Comparison of ENCODE assay signal across 9 mouse cellular contexts in the genomic region with DNA sequence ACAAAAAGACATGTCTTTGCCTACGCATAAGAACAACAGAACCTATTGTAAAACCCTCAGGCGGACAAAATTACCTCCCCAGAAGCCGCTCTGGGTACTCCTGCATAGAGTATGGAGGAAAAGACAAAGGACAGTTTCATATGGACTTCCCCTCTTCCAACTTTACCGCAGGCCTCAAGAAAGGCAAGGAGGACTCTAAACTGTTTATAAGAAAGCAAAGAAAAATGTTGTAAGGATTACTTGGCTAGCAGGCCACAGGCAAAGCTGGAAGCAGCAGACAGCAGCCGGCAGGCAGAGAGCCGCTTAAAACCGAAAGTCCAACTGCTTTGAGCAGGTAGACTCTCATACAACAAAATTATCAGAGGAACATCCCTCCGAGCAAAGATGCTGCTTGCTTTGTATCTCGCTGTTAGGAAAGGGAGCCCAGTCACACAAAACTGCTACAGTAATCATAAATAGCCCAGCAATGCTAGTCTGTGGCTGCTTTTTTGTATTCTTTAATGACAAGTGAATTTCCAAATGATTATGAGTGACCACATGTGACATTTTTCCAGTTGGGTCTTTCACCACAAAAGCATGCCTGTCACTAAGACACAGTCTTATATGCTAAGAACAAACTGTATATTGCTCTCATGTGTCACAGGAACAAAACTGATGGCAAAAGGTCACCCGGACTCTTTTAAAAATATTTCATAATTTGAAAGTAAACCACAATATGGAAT. TPM values are rescaled to one million over a fixed set of nuclear protein-coding genes. Genes with fewer than 3 reads are reported as not detected.
DNase-seq lines count a peak whose midpoint lies in the region; ATAC-seq and TF ChIP-seq lines count a peak whose summit lies in the region.
"Had no signal": no experiment of that assay in that cellular context is flagged by ENCODE, and none has a peak within 500 bp of the region (broad histone marks: within the 10 kb centered on the region; RNA-seq: fewer than 3 reads in every experiment).

No protein-coding gene starts in this region.

- TF ChIP-seq CTCF in intestine, postnatal 0 days (IDR thresholded peaks at IDR 0.05; ENCODE audit: low read depth), result no peak
- TF ChIP-seq CTCF in small intestine, adult 2 months (IDR thresholded peaks at IDR 0.05; ENCODE audit: extremely low read depth, insufficient read length, insufficient replicate concordance, low read depth, low read length), result no peak

- WGBS in midbrain, embryonic 11.5 days, result 32% methylated on average over 10 of the region's 10 CpGs
- WGBS in midbrain, embryonic 16.5 days, result 54% methylated on average over 10 of the region's 10 CpGs
- 28% methylated on average over 10 of the region's 10 CpGs for WGBS in embryonic facial prominence, embryonic 10.5 days
- 67% methylated on average over 10 of the region's 10 CpGs for WGBS in intestine, postnatal 0 days
- 47% methylated on average over 10 of the region's 10 CpGs for WGBS in small intestine, adult 2 months

- peak overlapping the region; percentile 25; the same call in 1 of the 2 replicates for H3K9ac ChIP-seq in midbrain, embryonic 11.5 days (ENCODE audit: low read length)
- H3K9ac ChIP-seq in midbrain, embryonic 16.5 days (ENCODE audit: low read depth, low read length), result no peak overlapping the region
- peak overlapping the region; percentile 13; the same call in 1 of the 2 replicates for H3K9ac ChIP-seq in intestine, postnatal 0 days (ENCODE audit: low read depth, low read length)

- ATAC-seq in midbrain, embryonic 11.5 days (ENCODE audit: low FRiP score), result no peak
- no peak for ATAC-seq in midbrain, embryonic 16.5 days
- no peak for ATAC-seq in intestine, postnatal 0 days

- no peaks in the 10 kb centered on the region for H3K9me3 ChIP-seq in midbrain, embryonic 11.5 days (ENCODE audit: control insufficient read depth, low read length)
- no peaks in the 10 kb centered on the region for H3K9me3 ChIP-seq in midbrain, embryonic 16.5 days (replicated peaks; ENCODE audit: control insufficient read depth, low read length, poor library complexity, severe bottlenecking)
- H3K9me3 ChIP-seq in embryonic facial prominence, embryonic 10.5 days, result no peaks in the 10 kb centered on the region
- no peaks in the 10 kb centered on the region for H3K9me3 ChIP-seq in intestine, postnatal 0 days (ENCODE audit: control insufficient read depth)

- H3K36me3 ChIP-seq in midbrain, embryonic 11.5 days (ENCODE audit: control insufficient read depth, insufficient read depth, low read length), result no peaks in the 10 kb centered on the region
- H3K36me3 ChIP-seq in midbrain, embryonic 16.5 days (ENCODE audit: control insufficient read depth, insufficient read depth, low read length), result no peaks in the 10 kb centered on the region
- no peaks in the 10 kb centered on the region for H3K36me3 ChIP-seq in embryonic facial prominence, embryonic 10.5 days (replicated peaks)
- no peaks in the 10 kb centered on the region; the same call in 1 of the 2 replicates for H3K36me3 ChIP-seq in intestine, postnatal 0 days (ENCODE audit: control insufficient read depth, insufficient read depth)
- H3K36me3 ChIP-seq in small intestine, adult 2 months (ENCODE audit: control insufficient read depth, insufficient read depth, low read length), result no peaks in the 10 kb centered on the region

- DNase-seq in midbrain, embryonic 11.5 days (ENCODE audit: low spot score, missing footprints), result peak; percentile 92
- peak; percentile 28 for DNase-seq in embryonic facial prominence, embryonic 10.5 days (ENCODE audit: low spot score)
- no peak for DNase-seq in testis, postnatal 10 days (ENCODE audit: low spot score)
- no peak for DNase-seq in adrenal gland, postnatal 14 days
- no peak for DNase-seq in kidney, postnatal 25 days
- DNase-seq: gastrocnemius, postnatal 14 days had no signal

- H3K27me3 ChIP-seq in midbrain, embryonic 11.5 days (ENCODE audit: control insufficient read depth, insufficient read depth, low read length), result peaks cover 14% of the 10 kb centered on the region
- peaks cover 10% of the 10 kb centered on the region; the same call in 1 of the 2 replicates for H3K27me3 ChIP-seq in midbrain, embryonic 16.5 days (ENCODE audit: control insufficient read depth, insufficient read depth, low read depth, low read length)
- peaks cover 40% of the 10 kb centered on the region for H3K27me3 ChIP-seq in embryonic facial prominence, embryonic 10.5 days (replicated peaks; ENCODE audit: low read depth, poor library complexity, severe bottlenecking)
- H3K27me3 ChIP-seq in intestine, postnatal 0 days (replicated peaks; ENCODE audit: control insufficient read depth, insufficient read depth, low read length), result no peaks in the 10 kb centered on the region
- H3K27me3 ChIP-seq in small intestine, adult 2 months (ENCODE audit: control insufficient read depth, insufficient read depth, low read length), result no peaks in the 10 kb centered on the region

- TF ChIP-seq POLR2A in small intestine, adult 2 months (IDR thresholded peaks at IDR 0.05; ENCODE audit: low read depth, low read length), result no peak

- no peak overlapping the region for H3K27ac ChIP-seq in midbrain, embryonic 11.5 days (ENCODE audit: low read depth, low read length)
- H3K27ac ChIP-seq in midbrain, embryonic 16.5 days (ENCODE audit: low read length), result no peak overlapping the region
- H3K27ac ChIP-seq in embryonic facial prominence, embryonic 10.5 days (replicated peaks), result peak overlapping the region; percentile 21; the same call in 1 of the 2 replicates
- H3K27ac ChIP-seq in intestine, postnatal 0 days (ENCODE audit: low read depth, low read length), result 0 out of 2 replicates have a peak overlapping the region, but pooled peaks have one; percentile 35
- H3K27ac ChIP-seq in small intestine, adult 2 months (ENCODE audit: insufficient read depth, low read depth, low read length), result peak overlapping the region; percentile 88

- peak overlapping the region; percentile 28 for H3K4me2 ChIP-seq in midbrain, embryonic 11.5 days
- H3K4me2 ChIP-seq in midbrain, embryonic 16.5 days (ENCODE audit: low read length), result no peak overlapping the region
- H3K4me2 ChIP-seq in intestine, postnatal 0 days (replicated peaks; ENCODE audit: low read depth), result peak overlapping the region; percentile 73; the same call in 1 of the 2 replicates

- H3K4me3 ChIP-seq in midbrain, embryonic 11.5 days (ENCODE audit: low read depth, low read length), result peak overlapping the region; percentile 10; the same call in 1 of the 2 replicates
- no peak overlapping the region for H3K4me3 ChIP-seq in midbrain, embryonic 16.5 days (ENCODE audit: low read depth, low read length)
- peak overlapping the region; percentile 19; the same call in 1 of the 2 replicates for H3K4me3 ChIP-seq in embryonic facial prominence, embryonic 10.5 days
- H3K4me3 ChIP-seq in intestine, postnatal 0 days (ENCODE audit: low read depth, low read length), result no peak overlapping the region
- no peak overlapping the region; the same call in 1 of the 2 replicates for H3K4me3 ChIP-seq in small intestine, adult 2 months (ENCODE audit: low read depth, low read length)

- H3K4me1 ChIP-seq in midbrain, embryonic 11.5 days (ENCODE audit: control insufficient read depth, insufficient read depth, low read length), result peaks cover 25% of the 10 kb centered on the region
- H3K4me1 ChIP-seq in midbrain, embryonic 16.5 days (ENCODE audit: control insufficient read depth, insufficient read depth, low read length), result peaks cover 10% of the 10 kb centered on the region
- peaks cover 48% of the 10 kb centered on the region for H3K4me1 ChIP-seq in embryonic facial prominence, embryonic 10.5 days
- peaks cover 9% of the 10 kb centered on the region; the same call in 1 of the 2 replicates for H3K4me1 ChIP-seq in intestine, postnatal 0 days (replicated peaks; ENCODE audit: control insufficient read depth, insufficient read depth, low read length)
- no peaks in the 10 kb centered on the region for H3K4me1 ChIP-seq in small intestine, adult 2 months (ENCODE audit: control insufficient read depth, insufficient read depth, insufficient read length, low read length)

RNA-seq across cellular contexts. Expression of gene Cradd, which starts 57.7 kb away (rescaled TPM):
- 15.0 and 18.0 TPM in 2 replicates for polyA plus RNA-seq in midbrain, embryonic 11.5 days (2014; fragmentation: Nextera tagmentation; extraction: Ambion mirVana)
- 10.6 and 11.1 TPM in 2 replicates for polyA plus RNA-seq in midbrain, embryonic 16.5 days (2015; fragmentation: Nextera tagmentation; extraction: Ambion mirVana)
- polyA plus RNA-seq in embryonic facial prominence, embryonic 10.5 days (2016; fragmentation: Nextera tagmentation; extraction: Ambion mirVana), result 12.3 and 13.5 TPM in 2 replicates
- polyA plus RNA-seq in intestine, postnatal 0 days (2015; fragmentation: Nextera tagmentation; extraction: Ambion mirVana), result 11.9 and 12.5 TPM in 2 replicates
- polyA plus RNA-seq in small intestine, adult 2 months (2012; rRNA removed), result 9.3 and 16.7 TPM in 2 replicates
- 11.7 and 13.5 TPM in 2 replicates for total RNA-seq in adrenal gland, postnatal 14 days (2021)

Comparison
In these comparisons a context has a peak if more than half of its experiments do, and no peak if none do; other contexts are left out.
1. H3K4me3 ChIP-seq: peak in midbrain, embryonic 11.5 days (single experiment) and embryonic facial prominence, embryonic 10.5 days (single experiment); none in midbrain, embryonic 16.5 days (single experiment), intestine, postnatal 0 days (single experiment) and small intestine, adult 2 months (single experiment).
2. DNase-seq: peak in midbrain, embryonic 11.5 days (single experiment) and embryonic facial prominence, embryonic 10.5 days (single experiment); none in testis, postnatal 10 days (single experiment), adrenal gland, postnatal 14 days (single experiment) and kidney, postnatal 25 days (0 of 2).
3. H3K27ac ChIP-seq: peak in embryonic facial prominence, embryonic 10.5 days (single experiment), intestine, postnatal 0 days (single experiment) and small intestine, adult 2 months (single experiment); none in midbrain, embryonic 11.5 days (single experiment) and midbrain, embryonic 16.5 days (single experiment).